Mouse (Mus musculus): ENCODE data around the gene Vmn1r27. TPM values are rescaled to one million over a fixed set of nuclear protein-coding genes. Genes with fewer than 3 reads are reported as not detected.

Vmn1r27 gene
- not detected for polyA plus RNA-seq (2014; fragmentation: Illumina TruSeq; extraction: RNeasy Lipid Tissue Mini Kit (QIAGEN cat#74804); ENCODE audit: low read depth, low replicate concordance)

DNA sequence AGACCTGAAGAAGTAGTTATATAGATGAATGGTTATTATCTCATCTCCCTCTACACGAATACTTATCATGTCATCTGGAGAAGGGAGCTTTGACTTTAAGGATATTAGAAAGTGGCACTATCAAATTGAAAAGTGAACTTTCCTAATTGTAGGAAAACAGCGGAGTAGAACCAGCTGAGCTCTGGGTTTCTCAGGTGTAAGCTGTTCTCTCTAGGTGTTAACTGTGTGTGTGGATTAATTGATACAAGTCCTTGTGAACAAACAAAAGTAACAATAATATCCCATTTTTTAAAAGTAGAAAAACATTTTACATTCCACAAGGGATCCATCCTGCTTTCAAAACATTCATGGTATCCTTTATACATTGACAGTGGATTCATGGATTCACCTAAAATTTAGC is at the start of gene Vmn1r27:
Gene Vmn1r27, minus strand, starts transcription at position 101 of the 400 bp plus-strand sequence.

DNA sequence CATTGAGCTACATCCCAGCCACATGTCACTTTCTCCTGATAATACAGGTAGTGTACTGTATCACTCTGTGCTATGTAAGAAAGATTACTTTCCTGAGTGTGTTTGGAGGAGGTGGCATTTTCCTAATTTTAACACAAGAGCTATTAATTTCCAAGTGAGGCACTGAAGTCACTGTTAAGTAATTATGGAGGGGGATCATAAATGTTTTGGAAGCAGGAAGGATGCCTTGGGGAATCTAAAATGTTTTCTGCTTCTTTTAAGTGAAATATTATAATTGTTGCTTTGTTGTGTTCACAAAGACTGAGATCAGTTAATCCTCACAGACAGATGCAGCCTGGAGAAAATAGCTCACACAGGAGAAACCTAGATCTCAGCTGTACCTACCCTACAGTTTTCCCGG is 43.1 kb upstream of the Vmn1r27 start, which contains the start of gene Vmn1r28:
Gene Vmn1r28, plus strand, starts transcription at position 301 of the 400 bp plus-strand sequence.

Other genes starting within 250 kb of the Vmn1r27 start
- not detected for gene Vmn1r25, start 238.0 kb downstream of the Vmn1r27 start, polyA plus RNA-seq (2014; fragmentation: Illumina TruSeq; extraction: RNeasy Lipid Tissue Mini Kit (QIAGEN cat#74804); ENCODE audit: low read depth, low replicate concordance)
- gene Vmn1r26, start 203.7 kb downstream of the Vmn1r27 start, polyA plus RNA-seq (2014; fragmentation: Illumina TruSeq; extraction: RNeasy Lipid Tissue Mini Kit (QIAGEN cat#74804); ENCODE audit: low read depth, low replicate concordance) = not detected
- not detected for gene Vmn1r28, start 43.2 kb upstream of the Vmn1r27 start, polyA plus RNA-seq (2014; fragmentation: Illumina TruSeq; extraction: RNeasy Lipid Tissue Mini Kit (QIAGEN cat#74804); ENCODE audit: low read depth, low replicate concordance)
- gene Vmn1r29, start 82.7 kb upstream of the Vmn1r27 start, polyA plus RNA-seq (2014; fragmentation: Illumina TruSeq; extraction: RNeasy Lipid Tissue Mini Kit (QIAGEN cat#74804); ENCODE audit: low read depth, low replicate concordance) = not detected
- gene Vmn1r30, start 224.6 kb upstream of the Vmn1r27 start, polyA plus RNA-seq (2014; fragmentation: Illumina TruSeq; extraction: RNeasy Lipid Tissue Mini Kit (QIAGEN cat#74804); ENCODE audit: low read depth, low replicate concordance) = not detected

Data from sigmoid colon, adult 10 weeks (tissue).